Mouse (Mus musculus) testis, adult 10 weeks (tissue): Measurements from ENCODE around the gene Gm3005. TPM values are rescaled to one million over a fixed set of nuclear protein-coding genes. Genes with fewer than 3 reads are reported as not detected.

ENCODE experiments used
- polyA plus RNA-seq: library from polyadenylated mRNA; stranded (reverse); fragments of 350-450 nt; fragmentation: Illumina TruSeq; extraction: RNeasy Lipid Tissue Mini Kit (QIAGEN cat#74804); gene quantifications from one replicate; pipeline ENCODE4 v1.2.3, GENCODE M21; 2014; ENCODE audit warnings: low read depth, low replicate concordance

Gm3005 gene
- polyA plus RNA-seq: 4.3 TPM

GRCm38 (mm10) chr14:3427803-3428202, at the start of gene Gm3005:
Gene Gm3005 (plus strand): TSS chr14:3428103.

GRCm38 (mm10) chr14:3394793-3395192, 33.1 kb upstream of the Gm3005 start, which contains the start of gene Gm10413:
Gene Gm10413 (plus strand): TSS chr14:3395093.

GRCm38 (mm10) chr14:3412314-3412713, 15.6 kb upstream of the Gm3005 start, which contains the start of gene Gm10409:
Gene Gm10409 (plus strand): TSS chr14:3412614.

GRCm38 (mm10) chr14:3449079-3449478, 21.2 kb downstream of the Gm3005 start, which contains the start of gene Gm10408:
Gene Gm10408 (plus strand): TSS chr14:3449379.

GRCm38 (mm10) chr14:3634212-3634611, 206.3 kb downstream of the Gm3005 start, which contains the start of gene Gm3012:
Gene Gm3012 (plus strand): TSS chr14:3634512.

Other genes with a start within 250 kb of the Gm3005 start
- 165 TPM for gene Gm5795, start 239.8 kb upstream of the Gm3005 start, polyA plus RNA-seq
- gene D830030K20Rik, start 219.6 kb upstream of the Gm3005 start, polyA plus RNA-seq: 1.2 TPM
- 8.8 TPM for gene Gm2956, start 95.5 kb upstream of the Gm3005 start, polyA plus RNA-seq
- gene Gm10413, start 33.0 kb upstream of the Gm3005 start, polyA plus RNA-seq: 45.4 TPM
- gene Gm10409, start 15.5 kb upstream of the Gm3005 start, polyA plus RNA-seq: 3.9 TPM
- 0.35 TPM for gene Gm10408, start 21.3 kb downstream of the Gm3005 start, polyA plus RNA-seq
- gene Gm3012, start 206.4 kb downstream of the Gm3005 start, polyA plus RNA-seq: 45.4 TPM
- 3.9 TPM for gene Gm3020, start 223.9 kb downstream of the Gm3005 start, polyA plus RNA-seq